Mouse (Mus musculus) heart, adult 2 months (tissue): Measurements from ENCODE around the gene Dcaf8.

ENCODE experiments used
- CTCF ChIP-seq: fragments of 200-600 bp; IDR thresholded peaks from 2 replicates; pipeline ENCODE4 v1.8.1; 2022; ENCODE audit warnings: antibody characterized with exemption, mild to moderate bottlenecking, moderate library complexity
- POLR2A ChIP-seq: fragments of 200-500 bp; IDR thresholded peaks from 2 replicates; pipeline ENCODE4 v1.6.1; 2011; ENCODE audit warnings: mild to moderate bottlenecking, low read depth, low read length, control low read depth; ENCODE audit not compliant: insufficient read depth

DNA sequence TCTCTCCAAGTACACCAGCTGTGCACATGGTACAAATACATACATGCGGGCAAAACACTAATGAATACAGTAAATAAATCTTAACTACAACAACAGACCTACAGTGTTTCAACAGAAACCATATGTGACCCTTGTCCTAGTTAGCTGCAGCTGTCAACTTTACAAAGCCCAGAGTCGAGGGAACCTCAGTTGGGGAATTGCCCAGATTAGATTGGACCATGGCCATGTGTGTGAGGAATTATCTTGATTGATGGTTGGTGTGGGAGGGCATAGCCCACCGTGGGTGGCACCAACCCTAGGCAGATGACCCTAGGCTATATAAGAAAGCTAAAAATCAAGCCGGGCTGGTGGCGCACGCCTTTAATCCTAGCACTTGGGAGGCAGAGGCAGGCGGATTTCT, 15.6 kb upstream of the Dcaf8 start:
- no peak for TF ChIP-seq POLR2A
- no peak for TF ChIP-seq CTCF
